Mouse (Mus musculus) hindbrain, postnatal 0 days (tissue): Measurements from ENCODE around the gene Timm23. TPM values are rescaled to one million over a fixed set of nuclear protein-coding genes. Genes with fewer than 3 reads are reported as not detected.
"Not testable (repeated sequence)": the region's sequence is repeated elsewhere in the genome, so short reads cannot be mapped to it uniquely, and the experiment has no call there.

Experiments used
- ATAC-seq: fragments of 200-750 bp; cut with Nextera tagmentation; 2 replicates; pipeline ENCODE4 v1.8.0; 2017; ENCODE audit warnings: mild to moderate bottlenecking, moderate TSS enrichment, moderate library complexity
- DNase-seq: peaks from one replicate; pipeline ENCODE4 v3.0.0-alpha.2; 2015; ENCODE audit warnings: low spot score
- H3K27ac ChIP-seq: fragments of 300-500 bp; sonication (generic); 2 replicates; pipeline ENCODE4 v1.5.1; 2014; ENCODE audit warnings: mild to moderate bottlenecking
- H3K27me3 ChIP-seq: fragments of 300-500 bp; sonication (generic); 2 replicates; pipeline ENCODE4 v1.6.1; 2014; ENCODE audit warnings: low read length, mixed read lengths; ENCODE audit not compliant: insufficient read depth
- H3K36me3 ChIP-seq: fragments of 300-500 bp; sonication (generic); 2 replicates; pipeline ENCODE4 v1.6.1; 2014; ENCODE audit warnings: low read length, mixed read lengths; ENCODE audit not compliant: insufficient read depth
- H3K4me1 ChIP-seq: fragments of 300-500 bp; sonication (generic); 2 replicates; pipeline ENCODE4 v1.6.1; 2014; ENCODE audit warnings: antibody characterized with exemption, low read length, mixed read lengths; ENCODE audit not compliant: insufficient read depth
- H3K4me2 ChIP-seq: fragments of 300-500 bp; sonication (generic); 2 replicates; pipeline ENCODE4 v1.6.1; 2014; ENCODE audit warnings: low read depth, mild to moderate bottlenecking, low read length, moderate library complexity, mixed read lengths
- H3K4me3 ChIP-seq: fragments of 300-500 bp; sonication (generic); 2 replicates; pipeline ENCODE4 v1.5.1; 2014; ENCODE audit warnings: low read length
- H3K9ac ChIP-seq: fragments of 300-500 bp; sonication (generic); replicated peaks from 2 replicates; pipeline ENCODE4 v1.6.1; 2014; ENCODE audit warnings: mild to moderate bottlenecking, low read length, moderate library complexity, mixed read lengths
- H3K9me3 ChIP-seq: fragments of 300-500 bp; sonication (generic); 2 replicates; pipeline ENCODE4 v1.6.1; 2016; ENCODE audit warnings: low read length, mixed read lengths
- CTCF ChIP-seq: IDR thresholded peaks from 2 replicates; pipeline ENCODE4 v1.5.1; 2016; ENCODE audit warnings: antibody characterized with exemption, control low read depth, low read depth
- WGBS: fragments of 180-500 bp; shearing (Covaris S2); extraction: QIAGEN DNeasy Blood & Tissue Kit; methylation state at CpG from one replicate; pipeline ENCODE4 v1.1.7; 2014; 5-methylcytosine and 5-hydroxymethylcytosine counted together
- polyA plus RNA-seq: library from polyadenylated mRNA; unstranded; fragments of >200 nt; fragmentation: Nextera tagmentation; extraction: Ambion mirVana; gene quantifications from 2 replicates; pipeline ENCODE4 v1.2.1, GENCODE M21; 2015
- total RNA-seq: library from RNA; depleted of rRNA; stranded (reverse); fragments of >200 nt; gene quantifications from 2 replicates; pipeline ENCODE4 v1.2.3, GENCODE M21; 2014

Gene Timm23
- total and polyA plus RNA-seq, 2 experiments from 2014 or later, result 115 to 262 TPM

- H3K36me3 ChIP-seq, result no peaks in the 10 kb centered on the region
- no peak overlapping the region for H3K9ac ChIP-seq
- no peaks in the 10 kb centered on the region for H3K27me3 ChIP-seq
- H3K27ac ChIP-seq, result no peak overlapping the region
- H3K4me1 ChIP-seq, result no peaks in the 10 kb centered on the region
- WGBS, result 95% methylated on average over 2 of the region's 2 CpGs
- 0 out of 2 replicates have a peak, but pooled peaks cover 4% of the 10 kb centered on the region for H3K9me3 ChIP-seq
- no peak overlapping the region for H3K4me3 ChIP-seq
- DNase-seq, result no peak
- no peak overlapping the region for H3K4me2 ChIP-seq
- no peak for TF ChIP-seq CTCF
- ATAC-seq, result no peak
Observed at GRCm38 (mm10) chr14:32150872-32151271, 50.8 kb downstream of the Timm23 start.

- H3K9me3 ChIP-seq, result 0 out of 2 replicates have a peak, but pooled peaks cover 4% of the 10 kb centered on the region
- 57% methylated on average over 2 of the region's 2 CpGs for WGBS
Observed at GRCm38 (mm10) chr14:32146578-32146977, 55.1 kb downstream of the Timm23 start.

GRCm38 (mm10) chr14:32145809-32146511, 55.7 kb downstream of the Timm23 start:
- Histone ChIP-seq H3K9ac (no peak overlapping the region), H3K4me3 (no peak overlapping the region), H3K4me2 (no peak overlapping the region), H3K4me1 (no peaks in the 10 kb centered on the region), H3K9me3 (0 out of 2 replicates have a peak, but pooled peaks cover 4% of the 10 kb centered on the region), H3K27me3 (no peaks in the 10 kb centered on the region), H3K27ac (no peak overlapping the region), H3K36me3 (no peaks in the 10 kb centered on the region)
- no peak for DNase-seq
- no peak for TF ChIP-seq CTCF
- no peak for ATAC-seq
- WGBS, result 86% methylated on average over 7 of the region's 7 CpGs

More at GRCm38 (mm10) chr14:32146578-32146977, 55.1 kb downstream of the Timm23 start:
- no peak for TF ChIP-seq CTCF
- ATAC-seq, result no peak
- Histone ChIP-seq H3K27ac (no peak overlapping the region), H3K4me1 (no peaks in the 10 kb centered on the region), H3K9ac (no peak overlapping the region), H3K4me2 (no peak overlapping the region), H3K4me3 (no peak overlapping the region), H3K36me3 (no peaks in the 10 kb centered on the region), H3K27me3 (no peaks in the 10 kb centered on the region)
- no peak for DNase-seq

- Histone ChIP-seq H3K4me2 (no peak overlapping the region), H3K27ac (no peak overlapping the region), H3K4me3 (no peak overlapping the region), H3K9me3 (0 out of 2 replicates have a peak, but pooled peaks cover 4% of the 10 kb centered on the region), H3K4me1 (no peaks in the 10 kb centered on the region), H3K27me3 (no peaks in the 10 kb centered on the region), H3K36me3 (no peaks in the 10 kb centered on the region), H3K9ac (no peak overlapping the region)
- 72% methylated on average over 4 of the region's 4 CpGs for WGBS
- DNase-seq (no peak), ATAC-seq (no peak)
- no peak for TF ChIP-seq CTCF
Observed at GRCm38 (mm10) chr14:32145401-32145800, 56.3 kb downstream of the Timm23 start.

DNA sequence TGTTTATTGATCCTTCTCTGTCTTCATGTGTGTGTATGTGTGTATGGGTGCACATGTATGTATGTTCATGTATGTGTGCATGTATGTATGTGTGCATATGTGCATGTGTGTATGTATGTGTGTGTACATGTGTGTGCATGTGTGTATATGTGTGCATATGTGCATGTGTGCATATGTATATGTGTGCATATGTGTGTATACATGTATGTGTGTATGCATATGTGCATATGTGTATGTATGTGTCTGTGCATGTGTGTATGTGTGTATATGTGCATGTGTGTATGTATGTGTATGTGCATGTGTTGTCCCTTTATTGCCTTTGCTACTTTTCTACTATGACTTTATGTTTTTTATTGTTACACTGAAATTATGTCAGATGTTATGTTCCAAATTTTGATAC, 57.0 kb downstream of the Timm23 start:
- no peak for ATAC-seq
- H3K36me3 ChIP-seq, result no peaks in the 10 kb centered on the region
- no peak overlapping the region for H3K4me2 ChIP-seq
- no peak for DNase-seq
- no peaks in the 10 kb centered on the region for H3K4me1 ChIP-seq
- no peak for TF ChIP-seq CTCF
- H3K27me3 ChIP-seq, result no peaks in the 10 kb centered on the region
- H3K4me3 ChIP-seq, result no peak overlapping the region
- no peak overlapping the region for H3K27ac ChIP-seq
- H3K9ac ChIP-seq, result no peak overlapping the region
- 0 out of 2 replicates have a peak, but pooled peaks cover 4% of the 10 kb centered on the region for H3K9me3 ChIP-seq

DNA sequence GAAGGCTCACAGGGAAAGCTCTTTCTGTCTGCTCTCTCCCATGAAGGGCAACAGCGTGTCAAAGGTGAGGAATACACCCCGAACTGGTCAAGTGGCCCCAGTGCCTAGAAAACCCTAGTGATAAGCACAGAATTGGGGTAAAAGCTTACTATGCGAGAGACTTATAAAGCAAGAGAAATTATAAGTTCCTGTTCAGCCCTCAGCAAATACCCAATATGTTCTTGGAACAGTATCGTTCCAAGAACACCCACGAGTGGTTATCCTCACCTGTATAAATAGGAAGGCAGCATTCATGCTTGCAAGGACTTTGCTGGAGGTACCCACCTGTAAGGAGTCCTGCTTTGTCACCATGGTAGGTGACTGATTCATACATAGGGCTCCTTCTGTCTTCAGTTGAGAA, 60.0 kb downstream of the Timm23 start, which contains the start of gene Msmb:
Msmb (plus strand) TSS at position 301 of the 400 bp plus-strand sequence.
- no peak for TF ChIP-seq CTCF
- H3K9me3 ChIP-seq, result no peaks in the 10 kb centered on the region
- no peak within 1 kb of the TSS for H3K4me3 ChIP-seq
- H3K36me3 ChIP-seq, result no peaks in the 10 kb centered on the region
- H3K27ac ChIP-seq, result no peak within 1 kb of the TSS
- H3K4me1 ChIP-seq, result no peaks in the 10 kb centered on the region
- DNase-seq (no peak), ATAC-seq (no peak)
- H3K9ac ChIP-seq, result no peak within 1 kb of the TSS
- H3K27me3 ChIP-seq, result no peaks in the 10 kb centered on the region
- WGBS, result 84% methylated on average over 5 of the region's 5 CpGs
- no peak within 1 kb of the TSS for H3K4me2 ChIP-seq

DNA sequence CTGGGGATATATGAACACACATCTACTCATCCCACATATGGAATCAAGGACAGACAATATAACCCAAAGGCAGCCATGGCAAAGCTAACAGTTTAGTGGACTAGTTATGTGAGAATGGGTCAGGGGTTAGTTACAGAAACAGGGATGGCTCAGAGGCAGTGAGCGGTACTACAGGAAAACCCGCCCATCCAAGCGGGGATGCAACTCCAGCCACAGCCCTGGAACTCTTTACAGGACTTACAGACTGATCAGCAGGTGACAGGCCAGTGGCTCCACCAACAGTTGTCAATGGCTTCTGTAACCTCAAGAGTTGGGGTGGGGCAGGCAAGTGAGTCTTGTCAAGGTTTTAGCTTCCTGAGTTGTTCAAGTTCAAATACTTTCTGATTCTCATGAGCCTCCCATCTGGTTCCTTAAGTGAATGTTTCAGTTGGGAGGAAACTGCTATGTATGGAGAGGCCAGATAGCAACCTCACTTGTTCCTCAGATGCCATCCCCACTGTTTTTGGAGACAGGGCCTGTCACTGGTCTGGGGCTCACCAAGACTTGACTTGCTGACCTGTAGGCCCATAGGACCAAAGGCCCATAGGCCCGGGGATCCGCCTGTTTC, 61.2 kb downstream of the Timm23 start:
- H3K4me3 ChIP-seq, result no peak overlapping the region
- no peak for DNase-seq
- no peak for ATAC-seq
- TF ChIP-seq CTCF, result no peak
- no peak overlapping the region for H3K27ac ChIP-seq
- H3K4me2 ChIP-seq, result no peak overlapping the region
- H3K9me3 ChIP-seq, result no peaks in the 10 kb centered on the region
- WGBS, result 72% methylated on average over 5 of the region's 5 CpGs
- no peaks in the 10 kb centered on the region for H3K36me3 ChIP-seq
- no peaks in the 10 kb centered on the region for H3K4me1 ChIP-seq
- H3K27me3 ChIP-seq, result no peaks in the 10 kb centered on the region
- no peak overlapping the region for H3K9ac ChIP-seq

DNA sequence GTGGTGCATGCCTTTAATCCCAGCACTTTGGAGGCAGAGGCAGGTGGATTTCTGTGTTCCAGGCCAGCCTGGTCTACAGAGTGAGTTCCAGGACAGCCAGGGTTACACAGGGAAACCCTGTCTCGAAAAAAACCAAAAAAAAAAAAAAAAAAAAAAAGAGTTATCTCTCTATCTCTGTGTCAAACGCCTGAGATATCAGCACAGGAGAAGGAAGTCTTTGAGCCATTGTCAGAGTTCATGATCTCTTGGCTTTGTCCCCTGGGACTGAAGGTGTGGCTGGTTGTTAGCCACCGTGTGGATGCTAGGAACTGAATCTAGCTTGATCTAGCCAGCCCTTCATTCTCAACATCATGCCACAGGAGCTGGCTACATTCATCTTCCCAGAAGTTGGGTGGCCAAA, 65.2 kb downstream of the Timm23 start:
- not testable (repeated sequence) for H3K36me3 ChIP-seq, H3K27ac ChIP-seq, H3K27me3 ChIP-seq, H3K9me3 ChIP-seq, DNase-seq, H3K4me2 ChIP-seq, H3K9ac ChIP-seq, ATAC-seq, H3K4me3 ChIP-seq, H3K4me1 ChIP-seq
- WGBS, result 65% methylated on average over 3 of the region's 3 CpGs
